Mouse (Mus musculus): ENCODE data around the gene Apoc4.

- TF ChIP-seq TAL1 (conservative IDR thresholded peaks at IDR 0.05; ENCODE audit: low read depth, low read length) (no peak), CTCF (IDR thresholded peaks at IDR 0.05; ENCODE audit: low read depth, low read length) (no peak), GATA1 (IDR thresholded peaks at IDR 0.05; ENCODE audit: borderline replicate concordance, low read length) (no peak)
These were observed 577 bp downstream of the Apoc4 start for GRCm38 (mm10) chr7:19680702-19681101.
